Mouse (Mus musculus): ENCODE measurements at regions not wholly inside any gene's neighbourhood (a gene's known extent, or its start where the extent isn't known, plus 50 kb on each side); places are given as distances from the start of the nearest gene placed in this dataset.
A peak's percentile ranks its signal among the peaks of the same experiment; 100 is the strongest.

GRCm38 (mm10) chr2:161390954-161391690 is 282.2 kb upstream of the Chd6 start:
- no peaks in the 10 kb centered on the region for H3K36me3 ChIP-seq
- H3K27ac ChIP-seq = no peak overlapping the region

GRCm38 (mm10) chr2:161389318-161389835 is 280.5 kb upstream of the Chd6 start:
- Histone ChIP-seq H3K36me3 (no peaks in the 10 kb centered on the region), H3K9me3 (no peaks in the 10 kb centered on the region), H3K4me2 (replicated peaks) (no peak overlapping the region), H3K4me1 (replicated peaks) (no peaks in the 10 kb centered on the region), H3K4me3 (replicated peaks) (no peak overlapping the region), H3K27ac (no peak overlapping the region), H3K9ac (no peak overlapping the region), H3K27me3 (replicated peaks) (no peaks in the 10 kb centered on the region)
- WGBS = 79% methylated on average over 5 of the region's 5 CpGs
- no peak for ATAC-seq

More at GRCm38 (mm10) chr2:161390954-161391690, 282.2 kb upstream of the Chd6 start:
- 73% methylated on average over 15 of the region's 15 CpGs for WGBS
- H3K9me3 ChIP-seq = no peaks in the 10 kb centered on the region
- ATAC-seq = no peak
- H3K4me3 ChIP-seq (replicated peaks) = no peak overlapping the region
- no peak overlapping the region for H3K9ac ChIP-seq
- H3K4me2 ChIP-seq (replicated peaks) = no peak overlapping the region
- H3K27me3 ChIP-seq (replicated peaks) = no peaks in the 10 kb centered on the region
- no peaks in the 10 kb centered on the region for H3K4me1 ChIP-seq (replicated peaks)

- WGBS = 59% methylated on average over 6 of the region's 6 CpGs
- no peak for ATAC-seq
- no peak overlapping the region for H3K9ac ChIP-seq
These were observed 278.2 kb upstream of the Chd6 start for GRCm38 (mm10) chr2:161387054-161387453.

GRCm38 (mm10) chr2:161382411-161382810 is 273.5 kb upstream of the Chd6 start:
- no peaks in the 10 kb centered on the region for H3K27me3 ChIP-seq (replicated peaks)
- no peak overlapping the region for H3K27ac ChIP-seq
- H3K4me2 ChIP-seq (replicated peaks) = no peak overlapping the region
- no peak overlapping the region for H3K4me3 ChIP-seq (replicated peaks)
- H3K9me3 ChIP-seq = no peaks in the 10 kb centered on the region
- H3K36me3 ChIP-seq = no peaks in the 10 kb centered on the region
- H3K9ac ChIP-seq = no peak overlapping the region
- WGBS = 71% methylated on average over 3 of the region's 3 CpGs
- H3K4me1 ChIP-seq (replicated peaks) = no peaks in the 10 kb centered on the region
- no peak for ATAC-seq

More at GRCm38 (mm10) chr2:161387054-161387453, 278.2 kb upstream of the Chd6 start:
- no peak overlapping the region for H3K4me3 ChIP-seq (replicated peaks)
- no peaks in the 10 kb centered on the region for H3K4me1 ChIP-seq (replicated peaks)
- no peaks in the 10 kb centered on the region for H3K27me3 ChIP-seq (replicated peaks)
- no peaks in the 10 kb centered on the region for H3K36me3 ChIP-seq
- no peaks in the 10 kb centered on the region for H3K9me3 ChIP-seq
- H3K27ac ChIP-seq = no peak overlapping the region
- H3K4me2 ChIP-seq (replicated peaks) = no peak overlapping the region

DNA sequence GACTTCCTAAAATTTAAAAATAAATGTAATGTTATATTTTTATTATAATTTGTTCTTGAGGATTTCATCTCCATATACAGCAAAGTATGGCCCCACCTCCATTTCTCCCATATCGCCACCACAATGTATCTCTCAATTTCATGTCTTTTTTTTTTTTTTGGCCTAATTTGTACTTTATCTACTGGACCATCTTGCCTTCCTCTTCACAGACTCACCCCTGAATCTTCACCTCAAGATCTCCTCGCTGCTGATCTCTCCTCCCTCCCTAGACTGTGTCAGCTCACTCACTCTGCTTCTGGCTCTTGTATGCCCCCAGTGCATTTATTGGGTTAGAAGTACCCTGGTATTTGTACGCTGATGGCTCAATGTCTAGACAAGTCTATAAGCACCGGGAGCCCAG is 269.4 kb upstream of the Chd6 start:
- 84% methylated on average over 4 of the region's 4 CpGs for WGBS
- no peak for ATAC-seq
- H3K4me2 ChIP-seq (replicated peaks) = no peak overlapping the region

DNA sequence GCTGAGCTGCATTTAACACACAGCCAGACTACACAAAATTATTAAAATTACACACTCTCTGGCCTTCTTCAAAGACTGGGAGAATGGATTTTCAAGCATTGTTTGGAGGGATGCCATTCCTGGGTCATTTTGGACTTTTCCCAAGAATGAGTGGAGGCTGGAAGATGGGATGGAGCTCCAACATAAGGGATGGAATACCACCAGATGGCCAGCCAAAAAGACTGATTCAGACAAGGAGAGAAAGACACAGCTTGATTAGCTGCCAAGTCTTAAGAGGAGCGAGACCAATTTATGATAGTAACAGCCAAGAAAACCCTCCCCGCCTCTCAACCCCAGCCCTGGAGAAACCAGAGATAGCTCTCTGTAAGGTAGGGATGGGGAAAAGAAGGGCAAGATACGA is 253.4 kb upstream of the Chd6 start:
- Histone ChIP-seq H3K4me3 (replicated peaks) (no peak overlapping the region), H3K9ac (no peak overlapping the region), H3K27ac (no peak overlapping the region), H3K9me3 (no peaks in the 10 kb centered on the region), H3K36me3 (no peaks in the 10 kb centered on the region), H3K4me1 (replicated peaks) (no peaks in the 10 kb centered on the region), H3K27me3 (replicated peaks) (no peaks in the 10 kb centered on the region), H3K4me2 (replicated peaks) (no peak overlapping the region)
- 72% methylated on average over 3 of the region's 3 CpGs for WGBS
- no peak for ATAC-seq

More for the DNA sequence above, 269.4 kb upstream of the Chd6 start:
- Histone ChIP-seq H3K9me3 (no peaks in the 10 kb centered on the region), H3K9ac (no peak overlapping the region), H3K27me3 (replicated peaks) (no peaks in the 10 kb centered on the region), H3K4me3 (replicated peaks) (no peak overlapping the region), H3K4me1 (replicated peaks) (no peaks in the 10 kb centered on the region), H3K27ac (no peak overlapping the region), H3K36me3 (no peaks in the 10 kb centered on the region)

GRCm38 (mm10) chr2:161349110-161349509 is 240.2 kb upstream of the Chd6 start:
- Histone ChIP-seq H3K9ac (no peak overlapping the region), H3K27me3 (replicated peaks) (no peaks in the 10 kb centered on the region), H3K36me3 (no peaks in the 10 kb centered on the region), H3K9me3 (no peaks in the 10 kb centered on the region), H3K4me1 (replicated peaks) (no peaks in the 10 kb centered on the region), H3K4me2 (replicated peaks) (no peak overlapping the region), H3K27ac (no peak overlapping the region), H3K4me3 (replicated peaks) (no peak overlapping the region)
- ATAC-seq = no peak
- WGBS = 43% methylated on average over 4 of the region's 4 CpGs

GRCm38 (mm10) chr2:161344018-161344417 is 235.1 kb upstream of the Chd6 start:
- H3K27ac ChIP-seq = no peak overlapping the region
- H3K4me2 ChIP-seq (replicated peaks) = no peak overlapping the region
- no peaks in the 10 kb centered on the region for H3K27me3 ChIP-seq (replicated peaks)
- H3K9me3 ChIP-seq = no peaks in the 10 kb centered on the region
- H3K4me3 ChIP-seq (replicated peaks) = no peak overlapping the region
- WGBS = 76% methylated on average over 2 of the region's 2 CpGs
- H3K9ac ChIP-seq = no peak overlapping the region
- ATAC-seq = no peak
- no peaks in the 10 kb centered on the region for H3K36me3 ChIP-seq
- no peaks in the 10 kb centered on the region for H3K4me1 ChIP-seq (replicated peaks)

GRCm38 (mm10) chr2:161342648-161343047 is 233.8 kb upstream of the Chd6 start:
- H3K27ac ChIP-seq = no peak overlapping the region
- H3K9me3 ChIP-seq = no peaks in the 10 kb centered on the region
- H3K4me2 ChIP-seq (replicated peaks) = no peak overlapping the region
- no peak overlapping the region for H3K4me3 ChIP-seq (replicated peaks)
- no peaks in the 10 kb centered on the region for H3K27me3 ChIP-seq (replicated peaks)
- WGBS = 84% methylated on average over 2 of the region's 2 CpGs
- no peaks in the 10 kb centered on the region for H3K36me3 ChIP-seq
- no peak overlapping the region for H3K9ac ChIP-seq
- no peaks in the 10 kb centered on the region for H3K4me1 ChIP-seq (replicated peaks)
- peak; percentile 34; the same call in 1 of the 2 replicates for ATAC-seq

DNA sequence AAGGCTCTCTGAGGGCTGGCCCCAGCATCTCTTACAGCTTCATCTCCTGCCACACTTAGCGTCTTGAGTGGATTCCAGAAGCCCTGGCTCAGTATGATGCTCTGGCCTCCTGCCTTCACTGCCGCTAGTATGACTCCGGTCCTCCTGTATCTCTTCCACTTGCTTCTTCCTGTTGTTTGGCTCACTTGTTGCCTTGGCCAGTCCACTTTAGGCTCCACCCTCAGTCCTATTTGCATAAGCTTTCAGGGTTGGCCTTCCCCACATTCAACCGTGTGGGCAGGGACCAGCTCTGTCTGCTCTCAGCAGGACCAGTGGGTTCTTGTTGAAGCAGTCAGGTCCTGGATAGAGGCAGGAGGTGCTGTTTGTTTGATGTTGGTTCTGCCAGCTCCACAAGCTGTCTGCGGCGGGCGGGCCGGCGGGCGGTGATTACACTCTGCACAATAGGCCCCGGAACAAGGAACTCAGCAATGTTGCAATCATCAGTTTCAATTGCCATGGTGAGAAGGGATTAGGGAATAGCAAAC is 232.6 kb upstream of the Chd6 start:
- no peaks in the 10 kb centered on the region for H3K27me3 ChIP-seq (replicated peaks)
- ATAC-seq = peak; percentile 88
- H3K4me1 ChIP-seq (replicated peaks) = no peaks in the 10 kb centered on the region
- no peak overlapping the region for H3K9ac ChIP-seq
- no peaks in the 10 kb centered on the region for H3K9me3 ChIP-seq
- no peaks in the 10 kb centered on the region for H3K36me3 ChIP-seq
- peak overlapping the region; percentile 34 for H3K4me2 ChIP-seq (replicated peaks)
- H3K4me3 ChIP-seq (replicated peaks) = no peak overlapping the region
- WGBS = 5% methylated on average over 11 of the region's 11 CpGs
- no peak overlapping the region for H3K27ac ChIP-seq

GRCm38 (mm10) chr2:161340291-161340690 is 231.4 kb upstream of the Chd6 start:
- H3K36me3 ChIP-seq = no peaks in the 10 kb centered on the region
- H3K27me3 ChIP-seq (replicated peaks) = no peaks in the 10 kb centered on the region
- H3K27ac ChIP-seq = no peak overlapping the region
- H3K4me2 ChIP-seq (replicated peaks) = no peak overlapping the region
- ATAC-seq = no peak
- no peaks in the 10 kb centered on the region for H3K9me3 ChIP-seq
- H3K4me1 ChIP-seq (replicated peaks) = no peaks in the 10 kb centered on the region
- WGBS = 83% methylated on average over 9 of the region's 9 CpGs
- H3K4me3 ChIP-seq (replicated peaks) = no peak overlapping the region
- no peak overlapping the region for H3K9ac ChIP-seq

DNA sequence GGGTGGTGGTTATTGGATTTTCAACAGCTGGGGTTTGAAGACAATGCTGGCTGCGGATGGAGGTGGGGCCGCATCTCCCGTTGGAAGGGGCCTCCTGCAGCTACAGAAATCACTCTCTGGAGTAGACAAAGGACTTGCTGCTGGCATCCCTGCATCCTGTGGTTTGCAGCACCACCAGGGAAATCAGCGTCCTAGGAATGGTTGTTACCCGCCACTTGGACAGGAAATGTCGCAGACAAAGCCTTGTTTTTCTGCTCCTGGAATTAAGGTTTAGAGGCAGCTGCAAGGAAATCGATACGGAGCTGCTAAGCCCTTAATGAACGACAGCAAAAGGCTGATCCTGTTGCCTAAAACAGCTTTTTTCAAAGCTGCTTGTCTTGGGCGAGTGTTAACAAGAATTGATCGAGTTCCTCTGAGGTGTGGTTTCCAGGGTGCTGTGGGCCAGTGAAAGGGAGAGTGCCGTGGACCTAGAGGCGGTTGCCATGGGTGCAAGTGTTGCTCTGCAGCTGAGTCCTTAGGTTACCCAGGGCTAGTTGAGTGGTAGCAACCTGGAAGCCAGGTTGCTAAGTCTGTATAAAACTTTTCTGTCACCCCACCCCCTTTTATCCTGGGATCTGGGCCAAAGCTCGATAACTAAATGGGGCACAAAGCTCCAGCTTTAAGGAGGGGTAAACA is 230.6 kb upstream of the Chd6 start:
- Histone ChIP-seq H3K9me3 (no peaks in the 10 kb centered on the region), H3K4me2 (replicated peaks) (no peak overlapping the region), H3K36me3 (no peaks in the 10 kb centered on the region), H3K4me1 (replicated peaks) (no peaks in the 10 kb centered on the region), H3K27me3 (replicated peaks) (no peaks in the 10 kb centered on the region), H3K4me3 (replicated peaks) (no peak overlapping the region), H3K27ac (no peak overlapping the region), H3K9ac (no peak overlapping the region)
- 20% methylated on average over 14 of the region's 14 CpGs for WGBS
- ATAC-seq = no peak

All from intestine, embryonic 15.5 days (tissue).